Mouse (Mus musculus) erythroblast, embryonic 14.5 days (primary cell): ENCODE measurements at regions not wholly inside any gene's neighbourhood (a gene's known extent, or its start where the extent isn't known, plus 50 kb on each side); places are given as distances from the start of the nearest gene placed in this dataset.

Experiments
- H3K27me3 ChIP-seq: 2 replicates; pipeline ENCODE4 v1.6.1; 2012; ENCODE audit warnings: inconsistent platforms; ENCODE audit not compliant: control insufficient read depth
- H3K36me3 ChIP-seq: 2 replicates; pipeline ENCODE4 v1.6.1; 2012; ENCODE audit warnings: mild to moderate bottlenecking, inconsistent platforms; ENCODE audit not compliant: control insufficient read depth
- H3K4me1 ChIP-seq: 2 replicates; pipeline ENCODE4 v1.6.1; 2012; ENCODE audit warnings: inconsistent platforms; ENCODE audit not compliant: control insufficient read depth
- H3K4me3 ChIP-seq: replicated peaks from 2 replicates; pipeline ENCODE3; 2012; ENCODE audit warnings: moderate library complexity, mild to moderate bottlenecking, inconsistent platforms
- H3K9me3 ChIP-seq: 2 replicates; pipeline ENCODE4 v1.6.1; 2012; ENCODE audit warnings: low read length, inconsistent platforms, mixed read lengths; ENCODE audit not compliant: control insufficient read depth
- GATA1 ChIP-seq: IDR thresholded peaks from 2 replicates; pipeline ENCODE4 v1.6.1; 2012; ENCODE audit warnings: low read length, inconsistent platforms, mixed read lengths
- TAL1 ChIP-seq: IDR thresholded peaks from 3 replicates; pipeline ENCODE4 v1.6.1; 2012; ENCODE audit warnings: low read length, inconsistent platforms, mixed read lengths

GRCm38 (mm10) chr2:128451554-128452239, 139.3 kb upstream of the Spdye4c start:
- H3K4me3 ChIP-seq = no peak overlapping the region
- no peaks in the 10 kb centered on the region for H3K27me3 ChIP-seq
- TF ChIP-seq TAL1 = no peak
- TF ChIP-seq GATA1 = no peak
- no peaks in the 10 kb centered on the region for H3K4me1 ChIP-seq
- no peaks in the 10 kb centered on the region for H3K36me3 ChIP-seq
- H3K9me3 ChIP-seq = no peaks in the 10 kb centered on the region

- Histone ChIP-seq H3K9me3 (no peaks in the 10 kb centered on the region), H3K4me3 (no peak overlapping the region), H3K27me3 (no peaks in the 10 kb centered on the region), H3K36me3 (no peaks in the 10 kb centered on the region), H3K4me1 (no peaks in the 10 kb centered on the region)
- TF ChIP-seq GATA1 = no peak
- no peak for TF ChIP-seq TAL1
Observed at GRCm38 (mm10) chr2:128452582-128452981, 138.4 kb upstream of the Spdye4c start.

GRCm38 (mm10) chr2:128454509-128454908, 136.5 kb upstream of the Spdye4c start:
- no peak for TF ChIP-seq GATA1
- TF ChIP-seq TAL1 = no peak
- H3K4me1 ChIP-seq = no peaks in the 10 kb centered on the region
- no peak overlapping the region for H3K4me3 ChIP-seq
- H3K27me3 ChIP-seq = no peaks in the 10 kb centered on the region
- H3K9me3 ChIP-seq = no peaks in the 10 kb centered on the region
- H3K36me3 ChIP-seq = no peaks in the 10 kb centered on the region

GRCm38 (mm10) chr2:128457591-128458209, 133.3 kb upstream of the Spdye4c start:
- Histone ChIP-seq H3K9me3 (no peaks in the 10 kb centered on the region), H3K36me3 (no peaks in the 10 kb centered on the region), H3K4me1 (no peaks in the 10 kb centered on the region), H3K27me3 (no peaks in the 10 kb centered on the region), H3K4me3 (no peak overlapping the region)
- TF ChIP-seq GATA1 (no peak), TAL1 (no peak)

- no peaks in the 10 kb centered on the region for H3K27me3 ChIP-seq
- H3K9me3 ChIP-seq = no peaks in the 10 kb centered on the region
- no peak overlapping the region for H3K4me3 ChIP-seq
- no peak for TF ChIP-seq GATA1
- no peak for TF ChIP-seq TAL1
- no peaks in the 10 kb centered on the region for H3K4me1 ChIP-seq
- H3K36me3 ChIP-seq = no peaks in the 10 kb centered on the region
Observed at GRCm38 (mm10) chr2:128465214-128465984, 125.6 kb upstream of the Spdye4c start.

GRCm38 (mm10) chr2:128467490-128468245, 123.3 kb upstream of the Spdye4c start:
- no peaks in the 10 kb centered on the region for H3K36me3 ChIP-seq
- TF ChIP-seq TAL1 (no peak), GATA1 (no peak)
- no peaks in the 10 kb centered on the region for H3K27me3 ChIP-seq
- no peaks in the 10 kb centered on the region for H3K4me1 ChIP-seq
- H3K4me3 ChIP-seq = no peak overlapping the region
- H3K9me3 ChIP-seq = no peaks in the 10 kb centered on the region

GRCm38 (mm10) chr2:128468323-128468722, 122.7 kb upstream of the Spdye4c start:
- no peaks in the 10 kb centered on the region for H3K36me3 ChIP-seq
- no peaks in the 10 kb centered on the region for H3K4me1 ChIP-seq
- no peak for TF ChIP-seq TAL1
- TF ChIP-seq GATA1 = no peak
- no peaks in the 10 kb centered on the region for H3K9me3 ChIP-seq
- no peak overlapping the region for H3K4me3 ChIP-seq
- no peaks in the 10 kb centered on the region for H3K27me3 ChIP-seq

- H3K9me3 ChIP-seq = no peaks in the 10 kb centered on the region
- H3K27me3 ChIP-seq = no peaks in the 10 kb centered on the region
- H3K4me1 ChIP-seq = no peaks in the 10 kb centered on the region
- no peaks in the 10 kb centered on the region for H3K36me3 ChIP-seq
- no peak for TF ChIP-seq TAL1
- no peak for TF ChIP-seq GATA1
- H3K4me3 ChIP-seq = no peak overlapping the region
Observed at GRCm38 (mm10) chr2:128470351-128470750, 120.7 kb upstream of the Spdye4c start.

GRCm38 (mm10) chr2:128473241-128473954, 117.6 kb upstream of the Spdye4c start:
- H3K9me3 ChIP-seq = no peaks in the 10 kb centered on the region
- H3K4me3 ChIP-seq = no peak overlapping the region
- H3K36me3 ChIP-seq = no peaks in the 10 kb centered on the region
- H3K4me1 ChIP-seq = no peaks in the 10 kb centered on the region
- H3K27me3 ChIP-seq = no peaks in the 10 kb centered on the region
- TF ChIP-seq TAL1 (no peak), GATA1 (no peak)
